Mouse (Mus musculus) erythroblast, adult 5-6 weeks (primary cell): Measurements from ENCODE around the gene Mtch2. TPM values are rescaled to one million over a fixed set of nuclear protein-coding genes. Genes with fewer than 3 reads are reported as not detected.
A peak's percentile ranks its signal among the peaks of the same experiment; 100 is the strongest.
"Not testable (repeated sequence)": the region's sequence is repeated elsewhere in the genome, so short reads cannot be mapped to it uniquely, and the experiment has no call there.

Experiments used
- ATAC-seq: replicated peaks from 2 replicates; pipeline ENCODE4 v1.8.0; 2016; ENCODE audit warnings: moderate number of reproducible peaks, mild to moderate bottlenecking, moderate TSS enrichment, inconsistent platforms; ENCODE audit not compliant: poor library complexity, low FRiP score, severe bottlenecking
- total RNA-seq, 2 experiments: library from RNA; stranded (forward) in 1 of 2; stranded (reverse) in 1 of 2; fragments of 150-400 nt in 1 of 2; fragments of 200-764, 138-1000 nt in 1 of 2; gene quantifications; 2 replicates each; pipeline versions ENCODE4 v1.2.3 to v1.2.4; 2015 to 2017; ENCODE audit warnings: low replicate concordance in 2 of 2

Gene Mtch2
- total RNA-seq (2015; ENCODE audit: low replicate concordance) (61.7 and 91.3 TPM in 2 replicates), total RNA-seq (2017; ENCODE audit: low replicate concordance) (37.2 and 37.7 TPM in 2 replicates)

GRCm38 (mm10) chr2:90846955-90847680 is at the start of gene Mtch2:
Gene Mtch2 (plus strand): TSS chr2:90847155.
- ATAC-seq, result peak; percentile 92

GRCm38 (mm10) chr2:90808241-90809126 is 38.5 kb upstream of the Mtch2 start:
- ATAC-seq, result no peak

DNA sequence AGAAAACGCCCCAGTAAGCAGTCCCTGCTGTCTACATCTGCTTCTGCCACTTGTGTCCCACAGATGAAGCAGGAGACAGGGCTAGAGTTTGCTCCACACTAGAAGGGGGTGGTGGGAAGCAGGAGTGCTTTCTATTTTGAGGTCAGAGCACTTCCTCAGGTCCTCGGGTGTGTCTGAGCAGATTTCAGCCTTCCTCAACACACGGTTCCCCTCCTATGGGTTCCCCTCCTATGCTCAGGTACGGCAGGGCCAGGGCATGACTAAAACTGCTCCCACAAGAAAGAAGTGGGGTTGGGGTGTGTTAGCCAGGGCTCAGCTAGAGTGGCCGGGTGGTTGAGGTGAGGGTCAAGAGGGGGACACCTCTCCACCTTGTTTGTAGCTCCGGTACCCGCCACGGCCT is 36.2 kb upstream of the Mtch2 start:
- no peak for ATAC-seq

DNA sequence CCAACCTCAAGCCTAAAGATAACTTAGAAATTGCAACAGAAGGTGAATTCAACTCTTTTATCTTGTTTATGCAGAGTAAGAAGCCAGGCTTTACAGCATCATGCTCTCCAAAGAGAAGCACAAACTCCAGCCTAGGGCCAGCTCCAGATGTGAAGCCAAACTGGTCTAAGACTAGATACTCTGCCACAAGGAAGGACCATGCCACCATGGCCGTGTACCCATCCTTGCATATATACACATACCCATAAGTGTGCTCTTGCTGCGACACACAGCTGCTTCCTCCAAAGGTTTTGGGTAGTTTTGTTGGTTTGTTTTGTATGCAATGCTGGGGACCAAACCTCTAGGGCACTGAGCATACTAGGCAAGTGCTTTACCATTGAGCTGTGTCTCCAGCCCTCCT is 31.7 kb upstream of the Mtch2 start:
- ATAC-seq, result no peak

DNA sequence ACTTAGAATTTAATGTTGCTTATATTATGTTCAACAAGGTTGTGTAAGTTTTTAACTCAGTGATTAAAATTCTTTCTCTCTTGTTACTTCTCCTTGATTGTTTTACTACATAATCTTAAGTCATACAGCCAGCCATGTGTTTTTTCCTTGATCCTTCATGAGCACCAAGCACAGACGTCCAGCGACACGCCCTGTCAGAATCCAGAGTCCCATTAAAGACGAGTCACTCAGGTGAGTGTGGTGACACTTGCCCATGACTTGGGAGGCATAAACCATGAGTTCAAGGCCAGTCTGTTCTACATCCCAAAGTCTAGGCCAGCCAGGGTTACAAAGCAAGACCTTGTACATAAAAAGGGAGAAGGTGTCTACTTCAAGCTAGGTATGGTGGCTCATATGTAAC is 30.8 kb upstream of the Mtch2 start:
- ATAC-seq, result no peak

GRCm38 (mm10) chr2:90818710-90819109 is 28.2 kb upstream of the Mtch2 start:
- ATAC-seq, result no peak

DNA sequence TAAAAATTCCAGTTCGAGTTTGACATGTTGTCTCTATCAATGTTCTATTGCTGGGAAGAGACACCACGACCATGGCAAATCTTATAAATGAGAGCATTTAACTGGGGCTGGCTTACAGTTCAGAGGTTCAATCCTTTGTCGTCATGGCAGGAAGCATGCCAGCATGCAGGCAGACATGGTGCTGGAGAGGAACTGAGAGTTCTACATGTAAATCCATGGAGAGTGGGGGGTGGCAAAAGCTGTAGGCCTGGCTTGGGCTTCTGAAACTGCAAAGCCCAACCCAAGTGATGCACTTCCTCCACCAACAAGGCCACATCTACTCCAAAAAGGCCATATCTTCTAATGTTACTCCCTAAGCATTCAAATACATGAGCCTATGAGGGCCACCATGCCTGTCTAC is 26.1 kb upstream of the Mtch2 start:
- ATAC-seq, result no peak

DNA sequence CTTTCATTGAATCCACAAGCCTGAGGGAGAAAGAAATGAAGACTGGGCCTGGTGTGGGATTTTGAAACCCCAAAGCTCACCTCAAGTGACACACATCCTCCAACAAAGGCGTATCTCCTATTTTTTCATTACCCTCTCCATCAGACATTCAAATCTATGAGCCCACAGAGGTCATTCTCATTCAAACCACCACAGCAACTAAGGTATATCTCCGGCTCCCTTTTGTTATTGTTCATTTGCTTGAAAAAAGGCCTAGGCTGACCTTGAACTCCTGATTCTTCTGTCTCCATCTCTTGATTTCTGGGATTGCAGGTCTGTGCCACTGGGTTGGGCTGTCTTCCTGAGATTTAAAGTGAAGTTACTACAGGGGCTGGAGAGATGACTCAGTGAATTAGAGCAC is 24.0 kb upstream of the Mtch2 start:
- no peak for ATAC-seq

DNA sequence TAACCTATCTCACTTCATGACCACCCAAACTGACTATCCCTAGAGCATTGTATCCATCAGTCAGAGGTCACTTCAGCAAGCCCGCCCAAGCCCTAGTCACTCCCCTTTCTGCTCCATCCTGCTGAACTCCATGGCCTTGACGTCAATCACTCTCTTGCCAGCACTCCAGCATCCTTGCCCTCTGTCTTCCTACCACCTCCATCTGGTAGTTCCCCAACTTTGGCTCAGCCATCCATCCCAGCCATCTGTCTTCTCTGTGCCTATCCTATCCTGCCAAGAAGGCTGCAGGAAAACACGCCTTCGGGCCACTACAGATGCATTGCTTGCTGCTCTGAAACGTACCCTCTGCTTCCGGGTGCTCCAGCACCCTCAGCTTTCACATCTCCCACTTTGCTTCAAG is 23.2 kb upstream of the Mtch2 start:
- ATAC-seq, result no peak

- not testable (repeated sequence) for ATAC-seq
These were observed 22.4 kb upstream of the Mtch2 start for GRCm38 (mm10) chr2:90824528-90824927.

DNA sequence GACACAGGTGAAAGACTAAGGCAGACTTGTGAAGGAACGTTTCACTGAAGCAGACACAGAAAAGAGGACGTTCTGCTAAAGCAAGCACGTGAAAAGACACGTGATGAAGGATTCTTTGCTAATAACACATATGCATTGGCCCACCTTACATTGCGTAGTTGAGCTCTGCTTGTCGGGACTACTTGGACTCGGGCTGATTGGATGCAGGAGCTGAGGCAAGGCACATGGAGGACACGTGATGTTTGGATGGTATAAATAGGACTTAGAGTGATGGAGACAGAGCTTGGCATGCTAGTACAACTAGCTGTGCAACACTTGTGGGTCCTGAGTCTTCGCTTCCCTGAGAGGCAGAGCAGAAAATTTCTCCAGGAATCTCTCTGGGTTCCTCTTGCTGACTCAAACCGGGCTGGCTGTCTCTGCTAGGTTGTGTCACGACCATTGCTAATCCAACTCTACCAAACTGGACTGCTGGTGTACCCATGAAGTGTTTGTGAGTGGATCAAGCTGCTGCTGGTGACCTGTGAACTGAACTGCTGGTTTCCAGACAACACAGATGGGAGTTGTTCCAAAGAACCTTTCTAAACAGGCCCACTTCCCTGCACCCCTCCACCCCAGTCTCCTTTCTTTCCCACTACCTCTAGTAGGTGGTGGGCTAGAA is 21.3 kb upstream of the Mtch2 start:
- no peak for ATAC-seq

GRCm38 (mm10) chr2:90828739-90829138 is 18.2 kb upstream of the Mtch2 start:
- ATAC-seq, result no peak

- ATAC-seq, result no peak
These were observed 13.5 kb upstream of the Mtch2 start for GRCm38 (mm10) chr2:90833502-90833901.

DNA sequence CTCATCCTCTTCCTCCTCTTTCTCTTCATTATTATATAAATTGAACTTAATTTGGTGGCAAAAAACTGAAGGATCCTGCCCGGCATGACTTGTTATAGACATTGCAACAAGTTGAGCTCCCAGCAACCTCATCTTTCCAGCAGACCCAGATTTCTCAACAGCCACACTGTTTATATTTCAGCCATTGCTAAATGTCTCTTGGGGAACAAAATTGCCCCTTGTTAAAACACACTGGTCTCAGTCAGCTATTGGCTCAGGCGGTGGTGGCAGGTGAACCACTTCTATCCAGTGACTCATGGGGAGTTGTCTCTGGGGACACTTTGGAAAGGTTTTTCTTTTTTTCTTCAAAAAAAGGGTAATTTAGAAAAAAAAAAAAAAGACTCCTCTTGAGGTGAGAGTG is 8.3 kb upstream of the Mtch2 start:
- ATAC-seq, result no peak

- ATAC-seq, result no peak
These were observed 3.3 kb upstream of the Mtch2 start for GRCm38 (mm10) chr2:90843666-90844065.

- no peak for ATAC-seq
These were observed 2.7 kb upstream of the Mtch2 start for GRCm38 (mm10) chr2:90844262-90844661.

GRCm38 (mm10) chr2:90845234-90845633 is 1.7 kb upstream of the Mtch2 start:
- ATAC-seq, result no peak

- ATAC-seq, result no peak
These were observed 784 bp upstream of the Mtch2 start for GRCm38 (mm10) chr2:90846171-90846570.

DNA sequence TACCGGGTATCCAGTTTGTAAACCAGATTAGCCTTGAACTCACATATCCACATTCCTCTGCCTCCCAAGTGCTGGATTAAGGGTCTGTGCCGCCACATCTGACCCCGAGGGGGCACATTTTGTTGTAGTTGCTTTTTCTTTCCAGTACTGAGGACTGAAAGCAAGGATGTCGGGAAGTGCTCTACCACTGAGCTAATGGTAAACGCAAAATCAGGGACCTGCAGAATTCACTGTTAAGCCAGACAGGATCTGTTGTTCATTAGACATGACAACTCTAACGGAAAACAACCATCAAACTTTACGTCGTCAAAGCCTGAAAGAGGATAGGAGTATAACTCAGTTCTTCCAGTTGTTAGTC is 379 bp upstream of the Mtch2 start:
- peak; percentile 45 for ATAC-seq

GRCm38 (mm10) chr2:90847681-90848050 is 711 bp downstream of the Mtch2 start:
- ATAC-seq, result no peak

DNA sequence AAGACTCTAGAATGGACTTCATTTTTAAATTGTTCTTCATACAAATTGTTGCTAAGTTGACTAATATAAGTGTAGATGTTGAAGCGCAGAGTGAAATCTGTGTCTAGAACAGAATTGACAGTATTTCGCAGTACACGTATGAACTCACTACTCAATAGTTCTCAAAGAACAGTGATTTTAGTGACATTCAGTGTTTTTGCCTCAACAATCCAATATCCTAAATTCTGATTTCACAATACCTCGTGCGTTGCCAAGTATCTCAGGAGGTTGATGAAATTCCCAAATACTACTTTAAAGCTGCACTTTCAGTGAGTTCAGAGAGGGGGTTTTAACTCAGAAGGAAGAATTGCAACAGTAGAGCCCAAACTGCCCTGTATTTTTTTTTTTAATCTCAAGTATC is 1.4 kb downstream of the Mtch2 start:
- ATAC-seq, result no peak
